Comparison of ENCODE assay signal across 12 mouse cellular contexts in the genomic region with DNA sequence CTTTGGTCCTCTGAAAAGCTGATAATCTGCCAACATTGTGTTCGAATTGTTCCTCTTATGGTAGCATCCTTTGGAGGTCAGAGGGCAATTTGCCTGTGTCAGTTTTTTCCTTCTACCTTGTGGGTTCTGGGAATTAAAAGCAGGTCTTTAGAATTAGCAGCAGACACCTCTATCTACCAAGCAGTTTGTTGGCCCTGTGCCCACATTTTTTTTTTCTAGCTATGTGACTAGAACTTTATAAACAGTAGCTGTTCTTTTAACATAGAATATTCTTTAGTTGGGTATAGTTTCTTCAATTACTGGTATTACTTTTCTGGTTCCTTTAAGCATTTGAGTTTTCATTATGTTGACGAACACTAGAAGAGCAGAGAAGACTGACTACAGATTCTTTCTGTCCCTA.
"Had no signal": no experiment of that assay in that cellular context is flagged by ENCODE, and none has a peak within 500 bp of the region (broad histone marks: within the 10 kb centered on the region; RNA-seq: fewer than 3 reads in every experiment).

No protein-coding gene starts in this region.

- H3K9me3 ChIP-seq: limb, embryonic 15.5 days; liver, embryonic 12.5 days; megakaryocyte, embryonic 14.5 days; midbrain, embryonic 12.5 days; stomach, embryonic 15.5 days had no signal

- H3K4me1 ChIP-seq: limb, embryonic 15.5 days; liver, embryonic 12.5 days; stomach, embryonic 15.5 days had no signal

- H3K4me3 ChIP-seq: limb, embryonic 15.5 days; liver, embryonic 12.5 days; megakaryocyte, embryonic 14.5 days; midbrain, embryonic 12.5 days; stomach, embryonic 15.5 days had no signal

- H3K36me3 ChIP-seq: liver, embryonic 12.5 days; midbrain, embryonic 12.5 days; stomach, embryonic 15.5 days had no signal

- DNase-seq: kidney, adult 11 months; layer of hippocampus, adult 9-11 months; layer of hippocampus, postnatal 36 days; lung, postnatal 36 days; right cerebral cortex, postnatal 14 days; thymus, adult 2 months; thymus, postnatal 25 days had no signal

- H3K27ac ChIP-seq: limb, embryonic 15.5 days; liver, embryonic 12.5 days; midbrain, embryonic 12.5 days; stomach, embryonic 15.5 days had no signal

- H3K27me3 ChIP-seq: limb, embryonic 15.5 days; liver, embryonic 12.5 days; megakaryocyte, embryonic 14.5 days; midbrain, embryonic 12.5 days; stomach, embryonic 15.5 days had no signal

- H3K4me2 ChIP-seq: limb, embryonic 15.5 days; liver, embryonic 12.5 days; midbrain, embryonic 12.5 days; stomach, embryonic 15.5 days had no signal

- H3K9ac ChIP-seq: limb, embryonic 15.5 days; liver, embryonic 12.5 days; midbrain, embryonic 12.5 days; stomach, embryonic 15.5 days had no signal

- ATAC-seq: liver, embryonic 12.5 days had no signal
